Mouse (Mus musculus) testis, adult 2 months (tissue): ENCODE measurements around the gene Shank2.

ENCODE experiments used
- CTCF ChIP-seq: fragments of 200-500 bp; IDR thresholded peaks from 2 replicates; pipeline ENCODE4 v1.5.1; 2012; ENCODE audit warnings: low read depth, mild to moderate bottlenecking, inconsistent platforms, low read length, moderate library complexity; ENCODE audit not compliant: control insufficient read depth, insufficient read depth, insufficient replicate concordance
- POLR2A ChIP-seq: fragments of 200-500 bp; IDR thresholded peaks from 2 replicates; pipeline ENCODE4 v1.6.1; 2012; ENCODE audit warnings: low read depth, mild to moderate bottlenecking, inconsistent platforms, low read length, moderate library complexity; ENCODE audit not compliant: control insufficient read depth

GRCm38 (mm10) chr7:144114230-144114629 is 112.5 kb downstream of the Shank2 start:
- no peak for TF ChIP-seq CTCF
- TF ChIP-seq POLR2A, result no peak
